Mouse (Mus musculus) right cerebral cortex, postnatal 25 days (tissue): ENCODE data around the gene Prf1.

Experiments
- DNase-seq: peaks from one replicate; pipeline ENCODE4 v3.0.0; 2022

Prf1 gene

GRCm38 (mm10) chr10:61290479-61290878, 7.2 kb upstream of the Prf1 start:
- no peak for DNase-seq

- peak; percentile 36 for DNase-seq
Measured at GRCm38 (mm10) chr10:61294242-61294641, 3.4 kb upstream of the Prf1 start.

GRCm38 (mm10) chr10:61296713-61297445, 754 bp upstream of the Prf1 start:
- no peak for DNase-seq

- DNase-seq: no peak
Measured at GRCm38 (mm10) chr10:61300996-61301395, 3.4 kb downstream of the Prf1 start.

GRCm38 (mm10) chr10:61304046-61304445, 6.4 kb downstream of the Prf1 start:
- DNase-seq: no peak

- no peak for DNase-seq
Measured at GRCm38 (mm10) chr10:61305928-61306590, 8.4 kb downstream of the Prf1 start.

- DNase-seq: no peak
Measured at GRCm38 (mm10) chr10:61308706-61309320, 11.2 kb downstream of the Prf1 start.

GRCm38 (mm10) chr10:61312159-61312558, 14.5 kb downstream of the Prf1 start:
- DNase-seq: no peak

GRCm38 (mm10) chr10:61312754-61313153, 15.1 kb downstream of the Prf1 start:
- no peak for DNase-seq

GRCm38 (mm10) chr10:61313750-61314149, 16.1 kb downstream of the Prf1 start:
- no peak for DNase-seq

- DNase-seq: no peak
Measured at GRCm38 (mm10) chr10:61315324-61315880, 17.8 kb downstream of the Prf1 start.

GRCm38 (mm10) chr10:61318527-61318926, 20.9 kb downstream of the Prf1 start:
- DNase-seq: no peak

GRCm38 (mm10) chr10:61324717-61325116, 27.1 kb downstream of the Prf1 start:
- no peak for DNase-seq

- DNase-seq: no peak
Measured at GRCm38 (mm10) chr10:61325782-61326328, 28.2 kb downstream of the Prf1 start.

GRCm38 (mm10) chr10:61327545-61327944, 29.9 kb downstream of the Prf1 start:
- no peak for DNase-seq

GRCm38 (mm10) chr10:61328927-61329326, 31.3 kb downstream of the Prf1 start:
- DNase-seq: no peak

GRCm38 (mm10) chr10:61331046-61331445, 33.4 kb downstream of the Prf1 start:
- DNase-seq: peak; percentile 81

- no peak for DNase-seq
Measured at GRCm38 (mm10) chr10:61334545-61334944, 36.9 kb downstream of the Prf1 start.

- peak; percentile 55 for DNase-seq
Measured at GRCm38 (mm10) chr10:61336137-61336536, 38.5 kb downstream of the Prf1 start.

GRCm38 (mm10) chr10:61336592-61336991, 39.0 kb downstream of the Prf1 start:
- no peak for DNase-seq

GRCm38 (mm10) chr10:61337665-61338064, 40.0 kb downstream of the Prf1 start:
- peak; percentile 14 for DNase-seq

GRCm38 (mm10) chr10:61339216-61339615, 41.6 kb downstream of the Prf1 start:
- DNase-seq: no peak

- DNase-seq: no peak
Measured at GRCm38 (mm10) chr10:61340247-61340646, 42.6 kb downstream of the Prf1 start.
